Mouse (Mus musculus) lung, postnatal 0 days (tissue): ENCODE data around the gene Ep400.

Experiments used
- CTCF ChIP-seq: IDR thresholded peaks from 2 replicates; pipeline ENCODE4 v1.5.1; 2016; ENCODE audit warnings: antibody characterized with exemption, mild to moderate bottlenecking
- EP300 ChIP-seq: IDR thresholded peaks from 2 replicates; pipeline ENCODE4 v1.6.1; 2016; ENCODE audit warnings: antibody characterized with exemption, mild to moderate bottlenecking, control low read depth

GRCm38 (mm10) chr5:110809667-110810325 is 39.3 kb upstream of the Ep400 start, which contains the start of gene Ulk1:
- TF ChIP-seq CTCF (no peak), EP300 (no peak)
